21 mouse cellular contexts compared by ENCODE assay signal in the genomic region with DNA sequence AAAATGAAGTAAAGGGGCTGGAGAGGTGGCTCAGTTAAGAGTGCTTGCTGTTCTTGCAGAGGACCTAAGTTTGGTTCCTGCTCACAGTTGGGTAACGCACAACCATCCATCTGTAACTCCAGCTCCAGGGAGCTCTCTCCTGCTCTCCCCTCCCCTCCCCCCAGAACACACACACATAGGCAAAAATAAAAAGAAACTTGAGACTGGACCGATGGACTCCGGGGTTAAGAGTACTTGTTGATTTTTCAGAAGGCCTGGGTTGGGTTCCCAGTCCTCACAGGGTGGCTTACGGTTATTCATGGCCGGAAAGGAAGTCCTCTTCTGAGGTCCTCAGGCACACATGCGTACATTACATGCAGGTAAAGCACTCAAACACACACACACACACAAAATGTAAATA. TPM values are rescaled to one million over a fixed set of nuclear protein-coding genes. Genes with fewer than 3 reads are reported as not detected.
DNase-seq lines count a peak whose midpoint lies in the region; TF ChIP-seq lines count a peak whose summit lies in the region.
"Had no signal": no experiment of that assay in that cellular context is flagged by ENCODE, and none has a peak within 500 bp of the region (broad histone marks: within the 10 kb centered on the region; RNA-seq: fewer than 3 reads in every experiment).

No protein-coding gene starts in this region.

- H3K9ac ChIP-seq in liver, adult 2 months (ENCODE audit: low read depth, low read length): no peak overlapping the region
- H3K9ac ChIP-seq in ES-Bruce4 (ENCODE audit: low read depth, poor library complexity, severe bottlenecking): peak overlapping the region; percentile 38
- H3K9ac ChIP-seq: embryonic facial prominence, embryonic 12.5 days; forebrain, embryonic 13.5 days; forebrain, embryonic 15.5 days; forebrain, postnatal 0 days had no signal

- no peaks in the 10 kb centered on the region for H3K36me3 ChIP-seq in liver, adult 2 months (ENCODE audit: control insufficient read depth, insufficient read depth, low read length)
- no peaks in the 10 kb centered on the region for H3K36me3 ChIP-seq in ES-Bruce4 (ENCODE audit: control insufficient read depth, insufficient read depth, low read length, poor library complexity, severe bottlenecking)
- H3K36me3 ChIP-seq: embryonic facial prominence, embryonic 10.5 days; embryonic facial prominence, embryonic 12.5 days; forebrain, embryonic 15.5 days had no signal

- TF ChIP-seq CTCF in liver, adult 2 months (IDR thresholded peaks at IDR 0.05; ENCODE audit: low read depth, low read length): no peak
- no peak for TF ChIP-seq CTCF in ES-Bruce4 (IDR thresholded peaks at IDR 0.05; ENCODE audit: low read depth, low read length)

- TF ChIP-seq POLR2A in liver, adult 2 months (IDR thresholded peaks at IDR 0.05; ENCODE audit: extremely low read depth, insufficient read depth, low read length): no peak
- TF ChIP-seq POLR2A in ES-Bruce4 (IDR thresholded peaks at IDR 0.05; ENCODE audit: insufficient read depth, low read length): no peak

- TF ChIP-seq EP300 in ES-Bruce4 (IDR thresholded peaks at IDR 0.05; ENCODE audit: insufficient read depth, low read depth, low read length): no peak

- H3K27ac ChIP-seq in liver, adult 2 months (replicated peaks; ENCODE audit: insufficient read depth, low read depth, low read length): no peak overlapping the region
- H3K27ac ChIP-seq in ES-Bruce4 (ENCODE audit: insufficient read depth, low read length): peak overlapping the region; percentile 62
- H3K27ac ChIP-seq: embryonic facial prominence, embryonic 10.5 days; embryonic facial prominence, embryonic 12.5 days; forebrain, embryonic 13.5 days; forebrain, embryonic 15.5 days had no signal

- H3K9me3 ChIP-seq in ES-Bruce4 (replicated peaks; ENCODE audit: control insufficient read depth, insufficient read depth, low read length, poor library complexity, severe bottlenecking): no peaks in the 10 kb centered on the region
- H3K9me3 ChIP-seq: embryonic facial prominence, embryonic 10.5 days; embryonic facial prominence, embryonic 12.5 days; forebrain, embryonic 13.5 days; forebrain, embryonic 15.5 days had no signal

- 0 out of 2 replicates have a peak, but pooled peaks cover 2% of the 10 kb centered on the region for H3K27me3 ChIP-seq in liver, adult 2 months (ENCODE audit: control insufficient read depth, insufficient read depth, low read length)
- H3K27me3 ChIP-seq in ES-Bruce4 (ENCODE audit: control insufficient read depth, insufficient read depth, low read length, poor library complexity, severe bottlenecking): no peaks in the 10 kb centered on the region

- no peak overlapping the region for H3K4me3 ChIP-seq in liver, adult 2 months (ENCODE audit: insufficient read depth, low read depth, low read length)
- no peak overlapping the region for H3K4me3 ChIP-seq in ES-Bruce4 (ENCODE audit: low read depth, low read length)
- H3K4me3 ChIP-seq: embryonic facial prominence, embryonic 10.5 days; embryonic facial prominence, embryonic 12.5 days; forebrain, embryonic 13.5 days; forebrain, embryonic 15.5 days had no signal

- H3K79me2 ChIP-seq in liver, adult 2 months (ENCODE audit: control insufficient read depth, insufficient read depth, low read length): no peaks in the 10 kb centered on the region

- peaks cover 3% of the 10 kb centered on the region; the same call in 1 of the 2 replicates for H3K4me1 ChIP-seq in liver, adult 2 months (ENCODE audit: control insufficient read depth, insufficient read depth, low read length)
- peaks cover 3% of the 10 kb centered on the region for H3K4me1 ChIP-seq in ES-Bruce4 (ENCODE audit: control insufficient read depth, insufficient read depth, low read length)

- DNase-seq in kidney, adult 9 months: peak; percentile 72
- DNase-seq in kidney, postnatal 14 days: no peak
- DNase-seq in liver, adult 2 months (ENCODE audit: extremely low read depth, low read depth, low spot score): peak; percentile 64
- no peak for DNase-seq in liver
- DNase-seq in adrenal gland, adult 18-20 months (ENCODE audit: low spot score in 2 of 2): no peak
- DNase-seq in spleen, postnatal 10 days (ENCODE audit: low spot score in 2 of 2): no peak
- DNase-seq: adrenal gland, adult 8-10 months; adrenal gland, postnatal 14 days; adrenal gland, postnatal 36 days; cerebellum, adult 11-12 months; cerebellum, adult 2 months; cerebellum, adult 9-10 months; cerebellum, postnatal 10 days; cerebellum, postnatal 25 days; forebrain, postnatal 0 days had no signal

- 56% methylated on average over 6 of the region's 6 CpGs for WGBS in liver, adult 2 months

RNA-seq across cellular contexts. Expression of gene Phlda2, which starts 1.0 kb away (rescaled TPM):
- 0.28 TPM in 1 of 2 replicates, not detected in the other for total RNA-seq in liver, adult 2 months (2014; rRNA removed)
- polyA plus RNA-seq in liver, adult 2 months (2012; rRNA removed): 0.40 TPM in 1 of 2 replicates, not detected in the other
- polyA plus RNA-seq in ES-Bruce4 (2011; ENCODE audit: insufficient read depth, insufficient read length, low read depth, missing spikeins): 43.1 and 44.9 TPM in 2 replicates
- total RNA-seq in adrenal gland, adult 18-20 months (2021): 1 to 10 TPM in 1 of 2 experiments, under 1 TPM in 1; 0.45 to 2.8 TPM
- total RNA-seq: forebrain, postnatal 0 days had no signal
- polyA plus RNA-seq: cerebellum, adult 2 months; forebrain, embryonic 13.5 days; forebrain, postnatal 0 days had no signal

RNA-seq across cellular contexts. Expression of gene Slc22a18, which starts 30.4 kb away (rescaled TPM):
- total RNA-seq in liver, adult 2 months (2014; rRNA removed): 64.4 and 95.4 TPM in 2 replicates
- polyA plus RNA-seq in liver, adult 2 months (2012; rRNA removed): 344 and 377 TPM in 2 replicates
- polyA plus RNA-seq in ES-Bruce4 (2011; ENCODE audit: insufficient read depth, insufficient read length, low read depth, missing spikeins): 4.5 and 5.0 TPM in 2 replicates
- total RNA-seq in adrenal gland, adult 18-20 months (2021): 1 to 10 TPM; 1.9 to 6.7 TPM
- polyA plus RNA-seq: C2C12 had no signal

RNA-seq across cellular contexts. Expression of gene Cdkn1c, which starts 43.1 kb away (rescaled TPM):
- total RNA-seq in liver, adult 2 months (2014; rRNA removed): 2.4 and 4.4 TPM in 2 replicates
- polyA plus RNA-seq in liver, adult 2 months (2012; rRNA removed): 2.2 and 5.2 TPM in 2 replicates
- polyA plus RNA-seq in ES-Bruce4 (2011; ENCODE audit: insufficient read depth, insufficient read length, low read depth, missing spikeins): 23.4 and 24.2 TPM in 2 replicates
- 100 to 1,000 TPM; 153 to 767 TPM for total RNA-seq in adrenal gland, adult 18-20 months (2021)

RNA-seq across cellular contexts. Expression of gene Nap1l4, which starts 45.0 kb away (rescaled TPM):
- total RNA-seq in liver, adult 2 months (2014; rRNA removed): 40.7 and 42.0 TPM in 2 replicates
- 24.0 and 25.7 TPM in 2 replicates for polyA plus RNA-seq in liver, adult 2 months (2012; rRNA removed)
- 179 and 208 TPM in 2 replicates for polyA plus RNA-seq in ES-Bruce4 (2011; ENCODE audit: insufficient read depth, insufficient read length, low read depth, missing spikeins)
- total RNA-seq in adrenal gland, adult 18-20 months (2021): 100 to 1,000 TPM; 144 to 155 TPM

Comparison
In these comparisons a context has a peak if more than half of its experiments do, and no peak if none do; other contexts are left out.
1. DNase-seq: peak in kidney, adult 9 months (single experiment) and liver, adult 2 months (single experiment); none in kidney, postnatal 14 days (single experiment), liver (single experiment), adrenal gland, adult 18-20 months (0 of 2) and spleen, postnatal 10 days (0 of 2).
2. RNA of gene Cdkn1c, which starts 43.1 kb away (total RNA-seq): 153 to 767 TPM in adrenal gland, adult 18-20 months; 2.4 to 4.4 TPM in liver, adult 2 months; every median in the first group is over 10 times any median in the second.